Mouse (Mus musculus) heart, adult 18-20 months (tissue): ENCODE results near the gene Robo2. TPM values are rescaled to one million over a fixed set of nuclear protein-coding genes. Genes with fewer than 3 reads are reported as not detected.
"Not testable (repeated sequence)": the region's sequence is repeated elsewhere in the genome, so short reads cannot be mapped to it uniquely, and the experiment has no call there.

Source experiments
- DNase-seq, 2 experiments: peaks; one replicate each; pipeline ENCODE4 v3.0.0; 2021 to 2022; ENCODE audit warnings: mixed read lengths in 1 of 2
- total RNA-seq, 2 experiments: library from RNA; stranded (reverse); gene quantifications; 2 replicates each; pipeline ENCODE4 v1.2.3; 2021

The Robo2 gene
- total RNA-seq, 2 experiments from 2014 or later: 1.1 to 1.4 TPM

- no peak for DNase-seq
Measured at GRCm38 (mm10) chr16:74065958-74066357, 345.7 kb downstream of the Robo2 start.

DNA sequence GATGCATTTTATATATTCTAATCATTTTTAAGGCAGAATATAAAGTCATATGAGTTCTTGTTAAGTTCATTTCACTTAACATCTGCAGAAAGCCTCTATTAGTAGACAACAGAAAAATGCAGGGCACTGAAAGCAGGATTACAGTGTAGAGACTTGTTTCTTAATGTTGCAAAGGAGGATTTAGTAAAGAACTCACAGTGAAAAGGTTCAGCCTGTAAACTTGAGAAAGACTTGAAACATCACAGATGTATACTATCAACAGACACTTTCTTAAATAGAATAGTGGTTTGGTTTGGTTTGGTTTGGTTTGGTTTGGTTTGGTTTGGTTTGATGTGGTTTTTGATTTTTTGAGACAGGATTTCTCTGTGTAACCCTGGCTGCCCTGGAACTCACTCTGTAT, 349.7 kb downstream of the Robo2 start:
- no peak for DNase-seq

DNA sequence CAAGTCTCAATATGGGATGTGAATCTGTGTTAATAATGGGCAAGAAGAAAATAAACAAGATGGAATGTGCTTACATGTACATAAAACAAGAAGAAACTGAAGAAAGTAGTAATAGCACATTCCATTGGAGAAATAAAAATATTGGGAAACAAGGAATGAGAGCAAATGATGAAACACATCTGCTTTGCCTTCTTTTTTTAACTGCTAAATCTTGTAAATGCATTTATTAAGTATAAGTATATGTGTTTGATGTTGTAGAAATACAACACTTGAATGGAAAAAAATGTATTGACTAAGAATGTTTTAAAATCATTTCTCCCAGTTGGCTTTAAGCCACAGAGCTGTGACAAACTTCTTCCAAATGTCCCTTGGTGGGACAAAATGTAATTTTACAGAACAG, 350.1 kb downstream of the Robo2 start:
- no peak for DNase-seq

DNA sequence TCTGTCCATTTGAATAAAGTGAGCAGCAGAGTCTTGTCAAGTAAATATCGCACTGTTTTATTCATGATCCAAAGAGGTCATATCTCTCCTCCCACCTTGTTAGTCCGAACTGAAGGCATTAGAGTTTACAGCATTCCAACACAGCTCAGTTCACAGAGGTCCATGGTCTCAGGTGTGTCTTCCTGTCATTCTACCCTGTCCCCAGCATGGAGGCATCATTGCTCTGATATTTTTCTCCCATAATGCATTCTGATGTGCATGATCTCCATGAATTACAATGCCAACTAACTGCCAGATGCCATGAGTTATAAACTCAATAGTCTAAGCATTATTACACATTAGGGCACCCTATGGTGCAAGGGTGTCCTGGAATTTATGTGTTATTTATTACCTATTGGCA, 354.7 kb downstream of the Robo2 start:
- DNase-seq: no peak

DNA sequence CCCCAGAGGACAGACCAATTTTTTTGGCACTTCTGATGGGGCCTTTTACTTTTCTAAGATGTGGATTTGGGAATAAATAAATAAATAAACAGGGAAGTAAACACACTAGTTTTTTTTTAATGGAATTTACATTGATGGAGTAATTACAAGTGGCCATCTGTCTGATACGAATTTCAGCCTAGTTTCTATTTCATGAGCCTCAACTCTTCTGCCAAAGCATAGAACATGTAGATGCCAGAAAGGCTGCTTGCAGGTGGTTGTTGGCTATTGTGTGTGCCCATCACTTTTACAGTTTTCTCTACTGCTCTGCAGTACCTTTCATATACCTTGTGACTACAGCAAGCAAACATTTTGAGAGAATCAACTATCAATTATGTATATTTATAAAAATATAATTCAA, 355.4 kb downstream of the Robo2 start:
- DNase-seq: no peak

- peak; percentile 2 to 8 for DNase-seq
Measured at GRCm38 (mm10) chr16:74055061-74055751, 356.4 kb downstream of the Robo2 start.

- DNase-seq: no peak
Measured at GRCm38 (mm10) chr16:74049467-74049866, 362.2 kb downstream of the Robo2 start.

DNA sequence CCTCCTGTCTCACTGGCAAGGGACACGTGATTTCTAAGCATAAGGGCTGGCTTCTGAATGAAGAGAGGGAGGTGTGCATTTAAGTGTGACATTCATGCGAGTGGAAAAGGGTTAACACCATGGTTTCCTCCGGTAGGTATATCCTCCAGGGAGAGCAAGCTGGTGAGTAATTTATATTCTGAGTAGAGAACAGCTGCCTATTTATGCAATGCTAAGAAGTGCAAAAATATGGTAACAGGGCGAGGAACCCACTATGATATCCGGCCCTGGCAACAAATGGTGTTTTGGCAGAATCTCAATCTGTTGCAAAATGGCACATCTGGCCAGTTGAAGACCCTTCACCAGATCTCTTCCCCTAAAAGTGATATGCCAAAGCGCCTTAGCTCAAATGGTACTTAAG, 362.6 kb downstream of the Robo2 start:
- DNase-seq: no peak

- DNase-seq: no peak
Measured at GRCm38 (mm10) chr16:74047232-74047631, 364.4 kb downstream of the Robo2 start.

DNA sequence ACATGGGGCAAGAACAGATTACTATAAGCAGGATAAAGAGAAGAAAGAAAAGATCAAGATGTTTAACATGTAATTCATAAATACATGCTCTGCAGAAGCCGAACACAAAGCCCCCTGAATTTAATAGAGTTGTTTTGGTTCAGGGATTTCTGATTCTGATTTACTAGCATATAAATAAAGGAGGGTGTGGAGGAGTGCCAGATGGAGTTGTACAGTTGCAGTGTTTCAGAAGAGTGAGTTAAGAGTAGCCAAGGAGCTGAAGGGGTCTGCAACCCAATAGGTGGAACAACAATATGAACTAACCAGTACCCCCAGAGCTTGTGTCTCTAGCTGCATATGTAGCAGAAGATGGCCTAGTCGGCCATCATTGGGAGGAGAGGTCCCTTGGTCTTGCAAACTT, 370.8 kb downstream of the Robo2 start:
- DNase-seq: not testable (repeated sequence)

DNA sequence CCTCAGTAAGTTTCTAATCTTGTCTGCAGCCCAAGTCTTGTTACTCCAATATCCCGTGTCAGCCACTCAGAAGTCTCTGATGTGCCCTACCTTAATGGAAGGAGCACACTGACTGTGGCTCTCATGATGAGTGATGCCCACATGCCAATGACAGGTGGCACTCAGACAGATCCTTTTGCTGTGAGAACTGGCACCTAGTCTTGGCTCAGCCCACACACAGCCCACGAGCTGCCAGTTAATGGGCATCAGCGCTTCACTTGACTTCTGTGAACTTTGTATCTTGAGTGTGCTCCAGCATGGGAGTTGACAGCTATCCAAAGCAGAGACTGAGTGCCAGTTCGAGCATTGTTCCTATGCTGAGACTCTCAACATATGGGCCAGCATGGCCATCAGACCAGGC, 383.8 kb downstream of the Robo2 start:
- DNase-seq: peak; percentile 3 to 11

DNA sequence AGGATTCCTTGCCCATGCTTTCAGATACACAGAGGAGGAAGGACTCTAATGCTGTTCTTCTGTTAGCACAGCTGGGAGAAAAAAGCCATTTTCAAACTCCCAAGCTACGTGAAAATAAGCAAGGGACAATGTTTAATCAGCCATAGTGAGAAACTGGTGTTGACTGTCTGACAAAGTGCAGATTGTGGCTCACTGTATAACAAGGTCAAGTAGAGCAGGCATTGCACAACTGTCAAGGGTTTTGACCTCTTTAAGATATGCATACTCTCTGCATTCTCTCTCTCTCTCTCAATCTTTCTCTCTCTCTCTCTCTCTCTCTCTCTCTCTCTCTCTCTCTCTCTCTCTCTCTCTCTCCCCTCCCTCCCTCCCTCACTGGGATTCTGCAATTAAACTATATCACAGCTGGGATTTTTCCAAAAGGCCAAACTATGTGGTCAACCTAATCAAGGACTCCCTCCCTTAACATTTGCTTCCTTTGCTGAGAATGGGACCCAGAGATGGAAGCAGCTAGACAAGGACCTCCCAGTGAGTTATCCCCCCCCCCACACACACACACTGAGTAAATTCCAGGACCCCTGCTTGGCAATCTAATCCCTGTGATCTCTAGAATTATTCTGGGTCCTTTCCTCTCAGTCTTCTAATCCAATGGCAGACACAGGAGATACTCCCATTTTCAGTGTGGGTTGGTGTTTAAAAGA, 389.2 kb downstream of the Robo2 start:
- no peak for DNase-seq

GRCm38 (mm10) chr16:74005767-74006166, 405.9 kb downstream of the Robo2 start:
- DNase-seq: no peak

DNA sequence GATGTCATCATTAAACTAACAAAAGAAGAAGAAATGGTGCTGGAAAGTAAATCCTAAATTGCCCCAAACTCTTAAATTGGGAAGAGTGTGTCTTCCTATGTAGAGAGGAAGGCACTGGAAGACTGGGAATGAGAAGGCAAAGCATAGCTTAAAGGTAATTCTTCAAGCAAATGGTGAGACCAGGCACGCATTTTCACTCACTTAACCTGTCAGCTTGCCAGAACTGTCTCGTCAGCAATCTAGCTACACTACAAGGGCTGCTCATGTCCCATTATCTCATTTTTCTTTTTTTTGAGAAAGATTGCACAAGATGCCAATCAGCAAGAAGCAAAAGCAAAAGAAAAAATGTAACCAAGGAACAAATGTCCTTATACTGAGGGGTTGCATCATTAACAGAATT, 410.3 kb downstream of the Robo2 start:
- DNase-seq: no peak

DNA sequence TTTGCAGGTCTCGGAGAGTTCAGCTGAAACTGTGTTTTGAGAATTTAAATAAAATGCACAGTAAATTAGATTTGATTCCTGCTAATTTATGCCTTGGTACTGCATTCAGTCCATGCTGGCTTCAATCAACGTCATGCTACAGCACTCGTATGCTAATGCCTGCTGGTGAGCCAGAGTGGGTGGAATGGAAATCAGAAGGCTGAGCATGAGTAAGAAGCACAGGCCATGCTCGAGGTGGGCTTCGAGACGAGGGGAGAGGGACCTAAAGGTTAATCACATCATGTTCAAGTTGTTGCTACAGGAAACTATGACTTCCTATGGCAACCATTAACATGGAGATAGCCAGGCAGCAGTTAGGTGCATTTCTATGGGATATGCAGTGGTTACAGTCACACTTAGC, 420.4 kb downstream of the Robo2 start:
- DNase-seq: no peak

DNA sequence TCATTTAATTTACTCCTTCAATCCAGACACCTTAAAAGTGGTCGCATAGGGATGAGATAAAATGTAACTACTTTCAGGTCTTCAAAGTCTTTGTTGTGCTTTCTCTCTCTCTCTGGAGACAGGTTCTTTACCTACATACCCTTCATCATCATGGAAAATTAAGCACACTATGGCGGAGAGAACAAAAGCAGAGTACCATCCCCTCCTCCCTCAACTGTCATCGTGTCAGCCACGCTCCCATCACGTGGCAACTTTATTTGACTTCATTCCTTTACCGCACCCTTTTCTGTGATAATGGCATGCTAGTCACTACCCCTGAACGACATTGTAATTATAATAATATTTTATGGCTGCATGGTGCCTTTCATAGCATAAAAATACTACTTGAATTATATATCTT, 442.1 kb downstream of the Robo2 start:
- no peak for DNase-seq

GRCm38 (mm10) chr16:73964366-73964926, 447.2 kb downstream of the Robo2 start:
- DNase-seq: no peak

DNA sequence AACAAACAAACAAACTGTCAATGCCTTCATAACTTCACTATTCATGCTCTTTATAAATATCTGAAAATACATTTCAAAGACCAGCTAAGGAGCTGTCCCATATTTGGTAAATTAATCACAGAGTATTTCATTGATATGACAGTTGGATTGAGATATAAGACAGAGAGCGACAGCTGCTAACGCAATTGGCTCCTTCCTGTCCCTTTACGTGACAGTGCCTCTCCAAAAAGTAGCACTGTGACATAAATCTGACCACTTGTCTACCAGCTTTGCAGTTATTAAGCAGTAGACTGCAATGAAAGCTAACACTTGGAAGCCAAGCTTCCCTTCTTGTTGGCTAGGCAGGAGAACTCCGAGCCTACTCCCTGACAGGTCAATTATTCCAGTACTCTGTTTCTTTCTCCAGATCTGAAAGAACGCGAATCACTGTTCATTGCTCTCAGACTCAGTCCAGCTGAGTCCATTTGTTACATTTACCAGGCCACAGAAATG, 452.1 kb downstream of the Robo2 start:
- no peak for DNase-seq

- DNase-seq: no peak
Measured at GRCm38 (mm10) chr16:73958524-73958846, 453.1 kb downstream of the Robo2 start.

GRCm38 (mm10) chr16:73957675-73958523, 453.7 kb downstream of the Robo2 start:
- no peak for DNase-seq

DNA sequence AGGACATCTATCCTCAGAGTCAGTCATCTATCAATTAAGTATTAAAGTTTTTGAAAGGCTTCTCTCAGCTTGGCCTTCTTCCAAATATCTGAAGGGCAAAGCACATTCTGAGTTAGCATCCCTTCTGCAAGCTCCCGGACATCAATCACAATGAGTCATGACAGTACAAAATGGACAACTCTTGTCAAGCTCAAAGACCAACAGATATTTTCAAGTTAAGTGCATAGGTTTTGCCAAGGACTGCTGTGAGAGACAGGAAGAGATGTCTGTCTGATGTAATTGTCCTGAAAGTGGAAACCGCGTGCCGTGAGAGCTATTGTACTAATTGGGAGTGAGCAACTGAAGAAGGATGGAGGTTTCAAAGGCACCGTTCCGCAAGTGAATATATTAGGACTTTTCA, 465.5 kb downstream of the Robo2 start:
- no peak for DNase-seq

- DNase-seq: no peak
Measured at GRCm38 (mm10) chr16:73940211-73940541, 471.4 kb downstream of the Robo2 start.
